Mouse (Mus musculus) macrophage (primary cell): ENCODE data around the gene Cacna1f. TPM values are rescaled to one million over a fixed set of nuclear protein-coding genes. Genes with fewer than 3 reads are reported as not detected.

ENCODE experiments used
- H3K27ac ChIP-seq: fragments of 350-480 bp; formaldehyde crosslinking; 2 replicates; pipeline ENCODE4 v1.9.0; 2021
- H3K36me3 ChIP-seq: fragments of 350-480 bp; formaldehyde crosslinking; 2 replicates; pipeline ENCODE4 v1.9.0; 2021; ENCODE audit errors: inconsistent target
- H3K4me3 ChIP-seq: fragments of 350-480 bp; formaldehyde crosslinking; 2 replicates; pipeline ENCODE4 v1.9.0; 2021; ENCODE audit errors: inconsistent target
- H3K79me2 ChIP-seq: fragments of 350-480 bp; formaldehyde crosslinking; 2 replicates; pipeline ENCODE4 v1.9.0; 2021; ENCODE audit errors: inconsistent target
- WGBS: methylation state at CpG from one replicate; pipeline ENCODE4 v1.1.7; 2026; ENCODE audit warnings: inconsistent platforms; ENCODE audit not compliant: missing documents; 5-methylcytosine and 5-hydroxymethylcytosine counted together
- polyA plus RNA-seq: library from polyadenylated mRNA; stranded (reverse); fragments of 250-400 nt; gene quantifications from 3 replicates; pipeline ENCODE4 v1.2.4, GENCODE M21; 2018; ENCODE audit warnings: inconsistent platforms

Gene Cacna1f
- polyA plus RNA-seq, 1 experiment from 2014 or later = 0.09 TPM

GRCm38 (mm10) chrX:7674284-7675000 lies 67.6 kb downstream of the Cacna1f start:
- Histone ChIP-seq H3K36me3 (no peaks in the 10 kb centered on the region), H3K4me3 (peak overlapping the region; percentile 10; the same call in 1 of the 2 replicates), H3K27ac (peak overlapping the region; percentile 76), H3K79me2 (peaks cover 14% of the 10 kb centered on the region)
- WGBS = 36% methylated on average over 23 of the region's 28 CpGs

GRCm38 (mm10) chrX:7675001-7675380 lies 68.1 kb downstream of the Cacna1f start:
- peaks cover 11% of the 10 kb centered on the region for H3K79me2 ChIP-seq
- 49% methylated on average over 8 of the region's 10 CpGs for WGBS
- H3K27ac ChIP-seq = 0 out of 2 replicates have a peak overlapping the region, but pooled peaks have one; percentile 76
- H3K36me3 ChIP-seq = no peaks in the 10 kb centered on the region
- no peak overlapping the region for H3K4me3 ChIP-seq

GRCm38 (mm10) chrX:7678986-7679385 lies 72.1 kb downstream of the Cacna1f start:
- Histone ChIP-seq H3K79me2 (no peaks in the 10 kb centered on the region), H3K36me3 (no peaks in the 10 kb centered on the region), H3K4me3 (no peak overlapping the region), H3K27ac (no peak overlapping the region)
- 42% methylated on average over 3 of the region's 3 CpGs for WGBS

GRCm38 (mm10) chrX:7679405-7680056 lies 72.6 kb downstream of the Cacna1f start:
- Histone ChIP-seq H3K79me2 (no peaks in the 10 kb centered on the region), H3K36me3 (no peaks in the 10 kb centered on the region), H3K4me3 (peak overlapping the region; percentile 6; the same call in 1 of the 2 replicates), H3K27ac (no peak overlapping the region)
- WGBS = 23% methylated on average over 27 of the region's 27 CpGs

- WGBS = 27% methylated on average over 11 of the region's 12 CpGs
- no peaks in the 10 kb centered on the region for H3K79me2 ChIP-seq
- no peaks in the 10 kb centered on the region for H3K36me3 ChIP-seq
- no peak overlapping the region for H3K27ac ChIP-seq
- no peak overlapping the region; the same call in 1 of the 2 replicates for H3K4me3 ChIP-seq
Measured at GRCm38 (mm10) chrX:7680057-7680412, 73.2 kb downstream of the Cacna1f start.

- 85% methylated on average over 13 of the region's 14 CpGs for WGBS
- Histone ChIP-seq H3K79me2 (no peaks in the 10 kb centered on the region), H3K27ac (no peak within 1 kb of the TSS), H3K36me3 (no peaks in the 10 kb centered on the region), H3K4me3 (no peak within 1 kb of the TSS; the same call in 1 of the 2 replicates)
Measured at GRCm38 (mm10) chrX:7680864-7681263, 74.0 kb downstream of the Cacna1f start, which contains the start of gene Magix. TSS of gene Magix (minus strand) at chrX:7681251.

Other genes starting within 250 kb of the Cacna1f start
- gene Usp27x, start 231.3 kb upstream of the Cacna1f start, polyA plus RNA-seq = 1.3 to 1.8 TPM (median 1.5 TPM) in 3 replicates
- gene Foxp3, start 33.4 kb upstream of the Cacna1f start, polyA plus RNA-seq = 0.04 TPM in 1 of 3 replicates, not detected in the others
- 1.1 to 2.8 TPM (median 1.4 TPM) in 3 replicates for gene Ppp1r3f, start 32.8 kb upstream of the Cacna1f start, polyA plus RNA-seq
- 18.2 to 30.9 TPM (median 28.2 TPM) in 3 replicates for gene Ccdc22, start 1.6 kb upstream of the Cacna1f start, polyA plus RNA-seq
- gene Syp, start 31.4 kb downstream of the Cacna1f start, polyA plus RNA-seq = 0.78 to 1.6 TPM (median 1.4 TPM) in 3 replicates
- 3.0 to 3.4 TPM (median 3.2 TPM) in 3 replicates for gene Prickle3, start 50.2 kb downstream of the Cacna1f start, polyA plus RNA-seq
- 83.8 to 185 TPM (median 133 TPM) in 3 replicates for gene Plp2, start 64.3 kb downstream of the Cacna1f start, polyA plus RNA-seq
- 0.14 TPM in 1 of 3 replicates, not detected in the others for gene Magix, start 74.2 kb downstream of the Cacna1f start, polyA plus RNA-seq
- 27.4 to 38.3 TPM (median 28.0 TPM) in 3 replicates for gene Gpkow, start 90.0 kb downstream of the Cacna1f start, polyA plus RNA-seq
- gene Wdr45, start 107.2 kb downstream of the Cacna1f start, polyA plus RNA-seq = 9.5 to 25.3 TPM (median 21.1 TPM) in 3 replicates
- not detected in 3 replicates for gene Gm45208, start 115.2 kb downstream of the Cacna1f start, polyA plus RNA-seq
- 7.2 to 12.3 TPM (median 7.3 TPM) in 3 replicates for gene Praf2, start 121.4 kb downstream of the Cacna1f start, polyA plus RNA-seq
- 0.39 to 1.6 TPM (median 1.6 TPM) in 3 replicates for gene Ccdc120, start 143.8 kb downstream of the Cacna1f start, polyA plus RNA-seq
- 100 to 140 TPM (median 106 TPM) in 3 replicates for gene Tfe3, start 155.5 kb downstream of the Cacna1f start, polyA plus RNA-seq
- 44.1 to 48.5 TPM (median 47.1 TPM) in 3 replicates for gene Gripap1, start 182.7 kb downstream of the Cacna1f start, polyA plus RNA-seq
- 0.03 to 0.06 TPM (median 0.04 TPM) in 3 replicates for gene Kcnd1, start 215.2 kb downstream of the Cacna1f start, polyA plus RNA-seq
- 38.8 to 69.0 TPM (median 61.3 TPM) in 3 replicates for gene Otud5, start 234.3 kb downstream of the Cacna1f start, polyA plus RNA-seq